Mouse (Mus musculus): Measurements from ENCODE around the gene Rufy2. TPM values are rescaled to one million over a fixed set of nuclear protein-coding genes. Genes with fewer than 3 reads are reported as not detected.

The Rufy2 gene
- total and polyA plus RNA-seq, 3 experiments = 1.8 to 2.6 TPM; not detected in 1

- peak; percentile 84 for TF ChIP-seq POLR2AphosphoS2 (IDR thresholded peaks at IDR 0.05; ENCODE audit: low read length)
- TF ChIP-seq E2F4 (IDR thresholded peaks at IDR 0.05; ENCODE audit: borderline replicate concordance, low read depth, low read length) = peak; percentile 90; the same call in 1 of the 2 replicates
- TF ChIP-seq USF1 (IDR thresholded peaks at IDR 0.05; ENCODE audit: low read depth, low read length) = no peak
- TF ChIP-seq ETS1 (IDR thresholded peaks at IDR 0.05; ENCODE audit: low read depth, low read length) = no peak; the same call in 1 of the 2 replicates
- TF ChIP-seq ZC3H11A (IDR thresholded peaks at IDR 0.05; ENCODE audit: low read depth, low read length) = 0 out of 2 replicates have a peak, but pooled peaks have one; percentile 2
- peak; percentile 26; the same call in 1 of the 2 replicates for TF ChIP-seq ELF1 (IDR thresholded peaks at IDR 0.05; ENCODE audit: low read depth, low read length)
- no peak for TF ChIP-seq RCOR1 (IDR thresholded peaks at IDR 0.05; ENCODE audit: low read depth, low read length)
- TF ChIP-seq MYC (IDR thresholded peaks at IDR 0.05; ENCODE audit: low read depth, low read length) = no peak
- TF ChIP-seq SMC3 (IDR thresholded peaks at IDR 0.05; ENCODE audit: low read depth, low read length) = no peak
- peak; percentile 93 to 95 for TF ChIP-seq POLR2A (IDR thresholded peaks at IDR 0.05; ENCODE audit: control insufficient read depth in 1 of 2, insufficient read depth in 1 of 2, low read depth in 1 of 2, low read length in 2 of 2, poor library complexity in 1 of 2)
- no peak for TF ChIP-seq RAD21 (IDR thresholded peaks at IDR 0.05; ENCODE audit: low read depth, low read length)
- TF ChIP-seq MEF2A (IDR thresholded peaks at IDR 0.05; ENCODE audit: extremely low read depth, insufficient replicate concordance, low read depth, low read length, poor library complexity, severe bottlenecking) = no peak
- TF ChIP-seq POLR2AphosphoS5 (IDR thresholded peaks at IDR 0.05; ENCODE audit: borderline replicate concordance, low read depth, low read length) = no peak
- no peak for TF ChIP-seq CHD1 (IDR thresholded peaks at IDR 0.05; ENCODE audit: low read depth, low read length)
- TF ChIP-seq ZNF384 (IDR thresholded peaks at IDR 0.05; ENCODE audit: low read depth, low read length) = no peak
- peak; percentile 97 for TF ChIP-seq NRF1 (IDR thresholded peaks at IDR 0.05; ENCODE audit: insufficient read depth, low read depth, low read length, poor library complexity, severe bottlenecking)
- no peak for TF ChIP-seq HCFC1 (IDR thresholded peaks at IDR 0.05; ENCODE audit: low read depth, low read length)
- no peak for TF ChIP-seq MAFK (IDR thresholded peaks at IDR 0.05; ENCODE audit: borderline replicate concordance, low read depth, low read length)
- peak; percentile 94 for TF ChIP-seq NELFE (IDR thresholded peaks at IDR 0.05; ENCODE audit: low read depth, low read length)
- peak; percentile 59 for TF ChIP-seq TBP (IDR thresholded peaks at IDR 0.05; ENCODE audit: low read depth, low read length)
Observed at GRCm38 (mm10) chr10:62946738-62947471, 33.1 kb upstream of the Rufy2 start, which contains the start of gene Dna2 (continued).

DNA sequence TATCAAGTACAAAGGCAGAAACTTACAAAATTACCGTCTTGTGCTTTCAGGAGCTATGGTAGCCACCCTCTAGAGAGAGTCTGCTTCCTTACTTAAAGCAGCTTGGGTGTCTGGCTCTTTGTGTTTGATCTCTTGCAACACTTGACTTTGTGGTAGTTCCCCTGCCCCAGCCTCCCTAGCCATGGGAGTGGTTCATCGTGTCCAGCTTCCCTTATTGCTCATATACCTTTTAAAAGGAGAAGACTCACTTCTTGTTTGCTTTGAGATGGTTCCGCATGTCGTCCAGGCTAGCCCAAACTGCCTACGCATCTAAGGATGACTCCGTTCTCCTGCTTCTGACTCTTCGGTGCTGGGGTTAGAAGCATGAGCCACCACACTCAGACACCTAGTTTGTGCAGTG is 31.5 kb upstream of the Rufy2 start:
- no peak for TF ChIP-seq ZC3H11A (IDR thresholded peaks at IDR 0.05; ENCODE audit: low read depth, low read length)
- TF ChIP-seq TAL1 (IDR thresholded peaks at IDR 0.05; ENCODE audit: low read length) = no peak
- no peak for TF ChIP-seq USF1 (IDR thresholded peaks at IDR 0.05; ENCODE audit: low read depth, low read length)
- TF ChIP-seq E2F4 (IDR thresholded peaks at IDR 0.05; ENCODE audit: borderline replicate concordance, low read depth, low read length) = no peak
- TF ChIP-seq GABPA (IDR thresholded peaks at IDR 0.05; ENCODE audit: low read depth, low read length) = no peak
- no peak for TF ChIP-seq SMC3 (IDR thresholded peaks at IDR 0.05; ENCODE audit: low read depth, low read length)
- TF ChIP-seq MAFK (IDR thresholded peaks at IDR 0.05; ENCODE audit: borderline replicate concordance, low read depth, low read length) = no peak
- TF ChIP-seq USF2 (IDR thresholded peaks at IDR 0.05; ENCODE audit: borderline replicate concordance in 1 of 2, insufficient read depth in 1 of 2, low read depth in 1 of 2, low read length in 2 of 2) = no peak
- no peak for TF ChIP-seq MXI1 (IDR thresholded peaks at IDR 0.05; ENCODE audit: low read depth, low read length)
- no peak for TF ChIP-seq EP300 (IDR thresholded peaks at IDR 0.05; ENCODE audit: low read depth in 1 of 2, low read length in 2 of 2)
- no peak for TF ChIP-seq TCF12 (IDR thresholded peaks at IDR 0.05; ENCODE audit: low read depth, low read length)
- TF ChIP-seq TBP (IDR thresholded peaks at IDR 0.05; ENCODE audit: low read depth, low read length) = no peak
- TF ChIP-seq SIN3A (IDR thresholded peaks at IDR 0.05; ENCODE audit: low read length) = no peak
- no peak for TF ChIP-seq UBTF (IDR thresholded peaks at IDR 0.05; ENCODE audit: borderline replicate concordance, insufficient read depth, low read depth, low read length)
- TF ChIP-seq MEF2A (IDR thresholded peaks at IDR 0.05; ENCODE audit: extremely low read depth, insufficient replicate concordance, low read depth, low read length, poor library complexity, severe bottlenecking) = no peak
- no peak for TF ChIP-seq RAD21 (IDR thresholded peaks at IDR 0.05; ENCODE audit: low read depth, low read length)
- TF ChIP-seq BHLHE40 (IDR thresholded peaks at IDR 0.05; ENCODE audit: borderline replicate concordance, low read depth, low read length) = no peak
- no peak for TF ChIP-seq CHD2 (IDR thresholded peaks at IDR 0.05; ENCODE audit: low read length)
- TF ChIP-seq JUND (IDR thresholded peaks at IDR 0.05; ENCODE audit: low read depth, low read length) = no peak
- TF ChIP-seq GATA1 (IDR thresholded peaks at IDR 0.05; ENCODE audit: low read depth, low read length) = no peak
- Histone ChIP-seq H3K9me3 (replicated peaks; ENCODE audit: insufficient read depth, low read length) (no peaks in the 10 kb centered on the region), H3K4me3 (ENCODE audit: control insufficient read depth in 1 of 2, insufficient read depth in 1 of 2, low read depth in 2 of 2, low read length in 2 of 2) (no peak overlapping the region), H3K27ac (ENCODE audit: control insufficient read depth, low read depth, low read length) (no peak overlapping the region), H3K36me3 (ENCODE audit: control insufficient read depth in 1 of 2, insufficient read depth in 2 of 2, low read length in 2 of 2) (peaks cover 2 to 9% of the 10 kb centered on the region in 2 experiments), H3K4me1 (ENCODE audit: control insufficient read depth in 1 of 2, insufficient read depth in 2 of 2, low read length in 2 of 2) (peaks cover 2 to 12% of the 10 kb centered on the region in 2 experiments; a peak in 2 of 4 replicates), H3K9ac (ENCODE audit: control insufficient read depth, low read depth, low read length, poor library complexity, severe bottlenecking) (no peak overlapping the region), H3K79me2 (ENCODE audit: control insufficient read depth, insufficient read depth, low read length, poor library complexity) (peaks cover 15% of the 10 kb centered on the region), H3K27me3 (ENCODE audit: control insufficient read depth in 1 of 2, insufficient read depth in 2 of 2, low read length in 2 of 2) (no peaks in the 10 kb centered on the region)
- peak; percentile 34 for DNase-seq (ENCODE audit: low read depth, low spot score)
